Mouse (Mus musculus): Measurements from ENCODE around the gene Mdm2. TPM values are rescaled to one million over a fixed set of nuclear protein-coding genes. Genes with fewer than 3 reads are reported as not detected.
A peak's percentile ranks its signal among the peaks of the same experiment; 100 is the strongest.
"Not testable (repeated sequence)": the region's sequence is repeated elsewhere in the genome, so short reads cannot be mapped to it uniquely, and the experiment has no call there.

Mdm2 gene
- polyA plus RNA-seq, 1 experiment from 2014 or later, result 59.7 TPM

- peak overlapping the region; percentile 97 for H3K27ac ChIP-seq
These were observed 491 bp downstream of the Mdm2 start for GRCm38 (mm10) chr10:117709930-117710603.

GRCm38 (mm10) chr10:117709326-117709830 lies 1.2 kb downstream of the Mdm2 start:
- no peaks in the 10 kb centered on the region for H3K27me3 ChIP-seq
- WGBS, result 55% methylated on average over 12 of the region's 12 CpGs
- peak overlapping the region; percentile 97 for H3K9ac ChIP-seq (replicated peaks)
- ATAC-seq (ENCODE audit: insufficient number of reproducible peaks, insufficient read depth, low FRiP score, low TSS enrichment, low read depth), result no peak
- H3K36me3 ChIP-seq, result peaks cover 38% of the 10 kb centered on the region
- H3K9me3 ChIP-seq, result no peaks in the 10 kb centered on the region
- H3K4me3 ChIP-seq (replicated peaks), result peak overlapping the region; percentile 82
- peak overlapping the region; percentile 76 for H3K4me2 ChIP-seq
- peaks cover 10% of the 10 kb centered on the region for H3K4me1 ChIP-seq (replicated peaks)
- no peak overlapping the region for H3K27ac ChIP-seq

More at GRCm38 (mm10) chr10:117709930-117710603, 491 bp downstream of the Mdm2 start:
- peaks cover 32% of the 10 kb centered on the region for H3K36me3 ChIP-seq
- H3K4me2 ChIP-seq, result peak overlapping the region; percentile 76
- H3K27me3 ChIP-seq, result no peaks in the 10 kb centered on the region
- under 1% methylated on average over 63 of the region's 71 CpGs for WGBS
- peak overlapping the region; percentile 97 for H3K9ac ChIP-seq (replicated peaks)
- H3K4me1 ChIP-seq (replicated peaks), result peaks cover 10% of the 10 kb centered on the region
- H3K9me3 ChIP-seq, result no peaks in the 10 kb centered on the region
- peak overlapping the region; percentile 82 for H3K4me3 ChIP-seq (replicated peaks)
- peak; percentile 79 for ATAC-seq (ENCODE audit: insufficient number of reproducible peaks, insufficient read depth, low FRiP score, low TSS enrichment, low read depth)

- H3K4me3 ChIP-seq (replicated peaks), result peak overlapping the region; percentile 82
- H3K4me2 ChIP-seq, result peak overlapping the region; percentile 76
- no peaks in the 10 kb centered on the region for H3K9me3 ChIP-seq
- ATAC-seq (ENCODE audit: insufficient number of reproducible peaks, insufficient read depth, low FRiP score, low TSS enrichment, low read depth), result no peak
- 89% methylated on average over 9 of the region's 9 CpGs for WGBS
- peaks cover 44% of the 10 kb centered on the region for H3K36me3 ChIP-seq
- H3K4me1 ChIP-seq (replicated peaks), result peaks cover 10% of the 10 kb centered on the region
- no peak overlapping the region for H3K9ac ChIP-seq (replicated peaks)
- no peaks in the 10 kb centered on the region for H3K27me3 ChIP-seq
- H3K27ac ChIP-seq, result no peak overlapping the region
These were observed 1.7 kb downstream of the Mdm2 start for GRCm38 (mm10) chr10:117708856-117709255.

- Histone ChIP-seq H3K27ac (no peak overlapping the region), H3K4me2 (no peak overlapping the region), H3K27me3 (no peaks in the 10 kb centered on the region), H3K4me1 (replicated peaks) (peaks cover 10% of the 10 kb centered on the region), H3K36me3 (peaks cover 48% of the 10 kb centered on the region), H3K4me3 (replicated peaks) (no peak overlapping the region), H3K9ac (replicated peaks) (no peak overlapping the region), H3K9me3 (no peaks in the 10 kb centered on the region)
- 97% methylated on average over 2 of the region's 2 CpGs for WGBS
- ATAC-seq (ENCODE audit: insufficient number of reproducible peaks, insufficient read depth, low FRiP score, low TSS enrichment, low read depth), result no peak
These were observed 2.2 kb downstream of the Mdm2 start for GRCm38 (mm10) chr10:117708376-117708775.

- WGBS, result 89% methylated on average over 2 of the region's 2 CpGs
- Histone ChIP-seq H3K27me3 (no peaks in the 10 kb centered on the region), H3K4me2 (no peak overlapping the region), H3K27ac (no peak overlapping the region), H3K9me3 (no peaks in the 10 kb centered on the region), H3K4me1 (replicated peaks) (peaks cover 10% of the 10 kb centered on the region), H3K9ac (replicated peaks) (no peak overlapping the region), H3K36me3 (peaks cover 58% of the 10 kb centered on the region), H3K4me3 (replicated peaks) (no peak overlapping the region)
- ATAC-seq (ENCODE audit: insufficient number of reproducible peaks, insufficient read depth, low FRiP score, low TSS enrichment, low read depth), result no peak
These were observed 3.3 kb downstream of the Mdm2 start for GRCm38 (mm10) chr10:117707114-117707838.

GRCm38 (mm10) chr10:117706440-117706839 lies 4.1 kb downstream of the Mdm2 start:
- no peaks in the 10 kb centered on the region for H3K9me3 ChIP-seq
- no peak overlapping the region for H3K27ac ChIP-seq
- ATAC-seq (ENCODE audit: insufficient number of reproducible peaks, insufficient read depth, low FRiP score, low TSS enrichment, low read depth), result no peak
- H3K4me3 ChIP-seq (replicated peaks), result no peak overlapping the region
- WGBS, result 90% methylated on average over 6 of the region's 6 CpGs
- H3K4me2 ChIP-seq, result no peak overlapping the region
- H3K36me3 ChIP-seq, result peaks cover 66% of the 10 kb centered on the region
- no peaks in the 10 kb centered on the region for H3K27me3 ChIP-seq
- H3K4me1 ChIP-seq (replicated peaks), result peaks cover 10% of the 10 kb centered on the region
- H3K9ac ChIP-seq (replicated peaks), result no peak overlapping the region

- Histone ChIP-seq H3K27ac (no peak overlapping the region), H3K4me2 (no peak overlapping the region), H3K9me3 (no peaks in the 10 kb centered on the region), H3K9ac (replicated peaks) (no peak overlapping the region), H3K4me3 (replicated peaks) (no peak overlapping the region), H3K27me3 (no peaks in the 10 kb centered on the region), H3K36me3 (peaks cover 71% of the 10 kb centered on the region), H3K4me1 (replicated peaks) (peaks cover 10% of the 10 kb centered on the region)
- no peak for ATAC-seq (ENCODE audit: insufficient number of reproducible peaks, insufficient read depth, low FRiP score, low TSS enrichment, low read depth)
These were observed 4.8 kb downstream of the Mdm2 start for GRCm38 (mm10) chr10:117705806-117706205.

GRCm38 (mm10) chr10:117704964-117705335 lies 5.6 kb downstream of the Mdm2 start:
- no peak for ATAC-seq (ENCODE audit: insufficient number of reproducible peaks, insufficient read depth, low FRiP score, low TSS enrichment, low read depth)
- H3K4me3 ChIP-seq (replicated peaks), result no peak overlapping the region
- H3K36me3 ChIP-seq, result peaks cover 79% of the 10 kb centered on the region
- H3K4me1 ChIP-seq (replicated peaks), result peaks cover 10% of the 10 kb centered on the region
- H3K4me2 ChIP-seq, result no peak overlapping the region
- no peak overlapping the region for H3K9ac ChIP-seq (replicated peaks)
- 96% methylated on average over 6 of the region's 6 CpGs for WGBS
- no peaks in the 10 kb centered on the region for H3K27me3 ChIP-seq
- no peaks in the 10 kb centered on the region for H3K9me3 ChIP-seq
- no peak overlapping the region for H3K27ac ChIP-seq

GRCm38 (mm10) chr10:117704314-117704963 lies 6.1 kb downstream of the Mdm2 start:
- H3K36me3 ChIP-seq, result peaks cover 84% of the 10 kb centered on the region
- WGBS, result 95% methylated on average over 6 of the region's 6 CpGs
- H3K4me3 ChIP-seq (replicated peaks); H3K4me2 ChIP-seq; H3K9ac ChIP-seq (replicated peaks); ATAC-seq (ENCODE audit: insufficient number of reproducible peaks, insufficient read depth, low FRiP score, low TSS enrichment, low read depth); H3K27me3 ChIP-seq; H3K4me1 ChIP-seq (replicated peaks); H3K27ac ChIP-seq; H3K9me3 ChIP-seq: not testable (repeated sequence)

GRCm38 (mm10) chr10:117703506-117703905 lies 7.1 kb downstream of the Mdm2 start:
- no peak overlapping the region for H3K4me3 ChIP-seq (replicated peaks)
- H3K9ac ChIP-seq (replicated peaks), result no peak overlapping the region
- H3K36me3 ChIP-seq, result peaks cover 90% of the 10 kb centered on the region
- no peaks in the 10 kb centered on the region for H3K4me1 ChIP-seq (replicated peaks)
- no peak for ATAC-seq (ENCODE audit: insufficient number of reproducible peaks, insufficient read depth, low FRiP score, low TSS enrichment, low read depth)
- H3K4me2 ChIP-seq, result no peak overlapping the region
- no peaks in the 10 kb centered on the region for H3K27me3 ChIP-seq
- WGBS, result 93% methylated on average over 3 of the region's 3 CpGs
- no peaks in the 10 kb centered on the region for H3K9me3 ChIP-seq
- no peak overlapping the region for H3K27ac ChIP-seq
